8 mouse cellular contexts compared by ENCODE assay signal in the genomic region with DNA sequence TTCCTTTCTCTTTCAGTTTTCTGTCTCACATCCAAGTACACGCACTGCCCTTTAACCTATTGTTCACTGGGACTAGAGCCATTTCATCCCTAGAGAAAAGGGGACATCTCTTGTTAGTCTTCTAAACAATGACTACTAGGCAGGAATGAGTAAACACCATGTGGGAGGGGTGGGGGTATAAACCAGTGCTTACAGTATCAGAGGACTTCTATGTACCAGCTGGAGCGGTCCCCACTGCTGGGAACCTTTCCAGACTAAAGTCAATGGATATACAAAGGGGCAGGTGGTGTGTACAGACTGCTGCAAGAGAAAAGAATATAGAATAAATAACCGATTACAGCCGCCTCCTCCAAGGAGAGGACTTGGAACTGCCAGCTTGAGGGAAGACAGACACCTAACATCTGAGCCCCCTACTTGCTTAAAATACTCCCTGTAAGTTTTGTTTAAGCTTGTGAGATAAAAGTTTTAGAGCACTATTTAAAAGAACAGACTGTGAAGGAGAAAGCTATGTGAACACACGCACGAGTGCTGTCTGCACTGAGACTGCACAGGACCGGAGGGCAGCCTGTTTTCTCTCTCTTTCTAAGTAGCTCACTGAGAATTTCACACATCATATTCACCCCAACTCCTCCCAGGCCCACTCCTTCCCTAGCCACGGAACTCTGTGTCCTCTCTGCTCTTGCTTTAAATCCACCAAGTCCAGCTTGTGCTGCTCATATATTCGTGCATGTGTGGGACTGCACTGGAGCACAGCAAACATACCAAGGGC. TPM values are rescaled to one million over a fixed set of nuclear protein-coding genes. Genes with fewer than 3 reads are reported as not detected.
DNase-seq lines count a peak whose midpoint lies in the region; ATAC-seq and TF ChIP-seq lines count a peak whose summit lies in the region.

No protein-coding gene starts in this region.

- H3K4me3 ChIP-seq in forebrain, embryonic 13.5 days = no peak overlapping the region
- H3K4me3 ChIP-seq in forebrain, embryonic 11.5 days (ENCODE audit: low read depth, low read length) = no peak overlapping the region
- no peak overlapping the region for H3K4me3 ChIP-seq in liver, adult 2 months (ENCODE audit: insufficient read depth, low read depth, low read length)
- no peak overlapping the region for H3K4me3 ChIP-seq in intestine, embryonic 16.5 days (ENCODE audit: low read length)
- H3K4me3 ChIP-seq in stomach, embryonic 14.5 days (ENCODE audit: low read depth, low read length) = no peak overlapping the region

- H3K9ac ChIP-seq in forebrain, embryonic 13.5 days = no peak overlapping the region
- H3K9ac ChIP-seq in forebrain, embryonic 11.5 days (ENCODE audit: low read length) = no peak overlapping the region
- H3K9ac ChIP-seq in liver, adult 2 months (ENCODE audit: low read depth, low read length) = no peak overlapping the region
- no peak overlapping the region for H3K9ac ChIP-seq in intestine, embryonic 16.5 days (ENCODE audit: low read depth, low read length)
- H3K9ac ChIP-seq in stomach, embryonic 14.5 days (replicated peaks; ENCODE audit: low read depth, low read length) = no peak overlapping the region

- peak; percentile 84 for ATAC-seq in forebrain, embryonic 13.5 days
- ATAC-seq in forebrain, embryonic 11.5 days (replicated peaks; ENCODE audit: low FRiP score) = no peak
- ATAC-seq in intestine, embryonic 16.5 days = peak; percentile 29
- peak; percentile 70 for ATAC-seq in stomach, embryonic 14.5 days (ENCODE audit: insufficient number of reproducible peaks, insufficient read depth, low FRiP score, low read depth)

- H3K4me1 ChIP-seq in forebrain, embryonic 13.5 days = peaks cover 53% of the 10 kb centered on the region
- H3K4me1 ChIP-seq in forebrain, embryonic 11.5 days (replicated peaks; ENCODE audit: control insufficient read depth, insufficient read depth, low read length) = no peaks in the 10 kb centered on the region; the same call in 1 of the 2 replicates
- H3K4me1 ChIP-seq in liver, adult 2 months (ENCODE audit: control insufficient read depth, insufficient read depth, low read length) = peaks cover 44% of the 10 kb centered on the region
- peaks cover 28% of the 10 kb centered on the region for H3K4me1 ChIP-seq in intestine, embryonic 16.5 days (ENCODE audit: control insufficient read depth, insufficient read depth, low read length)
- H3K4me1 ChIP-seq in stomach, embryonic 14.5 days (ENCODE audit: control insufficient read depth, insufficient read depth, low read length) = peaks cover 19% of the 10 kb centered on the region; the same call in 1 of the 2 replicates

- TF ChIP-seq POLR2A in liver, adult 2 months (IDR thresholded peaks at IDR 0.05; ENCODE audit: extremely low read depth, insufficient read depth, low read length) = no peak

- peaks cover 3% of the 10 kb centered on the region; the same call in 1 of the 2 replicates for H3K79me2 ChIP-seq in liver, adult 2 months (ENCODE audit: control insufficient read depth, insufficient read depth, low read length)

- no peak for TF ChIP-seq CTCF in liver, adult 2 months (IDR thresholded peaks at IDR 0.05; ENCODE audit: low read depth, low read length)

- WGBS in forebrain, embryonic 13.5 days = 48% methylated on average over 9 of the region's 9 CpGs
- WGBS in forebrain, embryonic 11.5 days = 84% methylated on average over 9 of the region's 9 CpGs
- WGBS in liver, adult 2 months = 25% methylated on average over 9 of the region's 9 CpGs
- WGBS in intestine, embryonic 16.5 days = 41% methylated on average over 9 of the region's 9 CpGs
- 30% methylated on average over 9 of the region's 9 CpGs for WGBS in stomach, embryonic 14.5 days

- peak overlapping the region; percentile 90 for H3K27ac ChIP-seq in forebrain, embryonic 13.5 days
- no peak overlapping the region for H3K27ac ChIP-seq in forebrain, embryonic 11.5 days (ENCODE audit: low read depth, low read length)
- H3K27ac ChIP-seq in liver, adult 2 months (replicated peaks; ENCODE audit: insufficient read depth, low read depth, low read length) = peak overlapping the region; percentile 57
- peak overlapping the region; percentile 88 for H3K27ac ChIP-seq in intestine, embryonic 16.5 days (ENCODE audit: low read length)
- peak overlapping the region; percentile 88; the same call in 1 of the 2 replicates for H3K27ac ChIP-seq in stomach, embryonic 14.5 days (ENCODE audit: low read length)

- H3K4me2 ChIP-seq in forebrain, embryonic 13.5 days = peak overlapping the region; percentile 25
- H3K4me2 ChIP-seq in forebrain, embryonic 11.5 days (ENCODE audit: low read depth, low read length, severe bottlenecking) = no peak overlapping the region
- H3K4me2 ChIP-seq in intestine, embryonic 16.5 days (ENCODE audit: low read depth, low read length) = 0 out of 2 replicates have a peak overlapping the region, but pooled peaks have one; percentile 14
- no peak overlapping the region; the same call in 1 of the 2 replicates for H3K4me2 ChIP-seq in stomach, embryonic 14.5 days (replicated peaks; ENCODE audit: low read depth, low read length)

- DNase-seq in forebrain, embryonic 11.5 days (ENCODE audit: low spot score) = no peak
- peak; percentile 94 for DNase-seq in liver, adult 2 months (ENCODE audit: extremely low read depth, low read depth, low spot score)
- no peak for DNase-seq in liver
- no peak for DNase-seq in urinary bladder, adult 2 months (ENCODE audit: low spot score)
- no peak for DNase-seq in thymus, postnatal 0 days (ENCODE audit: low spot score)

- no peaks in the 10 kb centered on the region for H3K27me3 ChIP-seq in forebrain, embryonic 13.5 days
- H3K27me3 ChIP-seq in forebrain, embryonic 11.5 days (ENCODE audit: control insufficient read depth, insufficient read depth, low read length) = no peaks in the 10 kb centered on the region
- H3K27me3 ChIP-seq in liver, adult 2 months (ENCODE audit: control insufficient read depth, insufficient read depth, low read length) = no peaks in the 10 kb centered on the region
- H3K27me3 ChIP-seq in intestine, embryonic 16.5 days (replicated peaks; ENCODE audit: control insufficient read depth, insufficient read depth, low read length) = no peaks in the 10 kb centered on the region
- H3K27me3 ChIP-seq in stomach, embryonic 14.5 days (ENCODE audit: control insufficient read depth, insufficient read depth, low read length) = no peaks in the 10 kb centered on the region

- peaks cover 24% of the 10 kb centered on the region for H3K36me3 ChIP-seq in forebrain, embryonic 13.5 days (ENCODE audit: poor library complexity, severe bottlenecking)
- no peaks in the 10 kb centered on the region for H3K36me3 ChIP-seq in forebrain, embryonic 11.5 days (ENCODE audit: control insufficient read depth, insufficient read depth, low read length)
- no peaks in the 10 kb centered on the region for H3K36me3 ChIP-seq in liver, adult 2 months (ENCODE audit: control insufficient read depth, insufficient read depth, low read length)
- no peaks in the 10 kb centered on the region for H3K36me3 ChIP-seq in intestine, embryonic 16.5 days (ENCODE audit: control insufficient read depth, insufficient read depth, low read length)
- no peaks in the 10 kb centered on the region for H3K36me3 ChIP-seq in stomach, embryonic 14.5 days (ENCODE audit: control insufficient read depth, insufficient read depth, low read length)

- H3K9me3 ChIP-seq in forebrain, embryonic 13.5 days (replicated peaks) = no peaks in the 10 kb centered on the region
- no peaks in the 10 kb centered on the region for H3K9me3 ChIP-seq in forebrain, embryonic 11.5 days (ENCODE audit: control insufficient read depth, low read length)
- H3K9me3 ChIP-seq in intestine, embryonic 16.5 days (ENCODE audit: control insufficient read depth, low read length) = no peaks in the 10 kb centered on the region
- H3K9me3 ChIP-seq in stomach, embryonic 14.5 days (ENCODE audit: control insufficient read depth, low read depth, low read length) = no peaks in the 10 kb centered on the region

RNA-seq across cellular contexts. Expression of a gene that starts 5.4 kb away (rescaled TPM):
- polyA plus RNA-seq in forebrain, embryonic 13.5 days (2015; fragmentation: Nextera tagmentation; extraction: Ambion mirVana) = 27.2 and 31.1 TPM in 2 replicates
- polyA plus RNA-seq in forebrain, embryonic 11.5 days (2014; fragmentation: Nextera tagmentation; extraction: Ambion mirVana) = 17.7 and 19.5 TPM in 2 replicates
- 2.6 and 3.6 TPM in 2 replicates for total RNA-seq in liver, adult 2 months (2014; rRNA removed)
- polyA plus RNA-seq in liver, adult 2 months (2012; rRNA removed) = 2.7 and 3.3 TPM in 2 replicates
- 6.3 and 8.0 TPM in 2 replicates for polyA plus RNA-seq in intestine, embryonic 16.5 days (2015; fragmentation: Nextera tagmentation; extraction: Ambion mirVana)
- polyA plus RNA-seq in stomach, embryonic 14.5 days (2014; fragmentation: Nextera tagmentation; extraction: Ambion mirVana) = 10.6 and 12.4 TPM in 2 replicates
- polyA plus RNA-seq in urinary bladder, adult 2 months (2012; rRNA removed) = 8.2 and 8.4 TPM in 2 replicates
- 3.9 and 5.5 TPM in 2 replicates for polyA plus RNA-seq in thymus, postnatal 0 days (2015; fragmentation: Nextera tagmentation; extraction: Ambion mirVana)

Comparison
In these comparisons a context has a peak if more than half of its experiments do, and no peak if none do; other contexts are left out.
1. H3K4me2 ChIP-seq: peak in forebrain, embryonic 13.5 days (single experiment) and intestine, embryonic 16.5 days (single experiment); none in forebrain, embryonic 11.5 days (single experiment) and stomach, embryonic 14.5 days (single experiment).